In genomic region chr11:117608141-117608789, GRCm38 (mm10) we compare ENCODE assay signal across 13 mouse cellular contexts. TPM values are rescaled to one million over a fixed set of nuclear protein-coding genes. Genes with fewer than 3 reads are reported as not detected.
DNase-seq lines count a peak whose midpoint lies in the region; ATAC-seq and TF ChIP-seq lines count a peak whose summit lies in the region.
"Had no signal": no experiment of that assay in that cellular context is flagged by ENCODE, and none has a peak within 500 bp of the region (broad histone marks: within the 10 kb centered on the region; RNA-seq: fewer than 3 reads in every experiment).

No protein-coding gene starts in this region.

- H3K4me3 ChIP-seq in neural tube, embryonic 13.5 days = no peak overlapping the region
- H3K4me3 ChIP-seq in embryonic facial prominence, embryonic 12.5 days = no peak overlapping the region
- H3K4me3 ChIP-seq in intestine, postnatal 0 days (ENCODE audit: low read depth, low read length) = no peak overlapping the region
- H3K4me3 ChIP-seq: liver, embryonic 13.5 days had no signal

- no peak for ATAC-seq in neural tube, embryonic 13.5 days (ENCODE audit: low read depth)
- no peak for ATAC-seq in embryonic facial prominence, embryonic 12.5 days (ENCODE audit: insufficient number of reproducible peaks, insufficient read depth, low FRiP score, low TSS enrichment)
- no peak for ATAC-seq in intestine, postnatal 0 days
- ATAC-seq: intestine, embryonic 16.5 days had no signal

- no peak for TF ChIP-seq CTCF in intestine, postnatal 0 days (IDR thresholded peaks at IDR 0.05; ENCODE audit: low read depth)

- H3K4me2 ChIP-seq in neural tube, embryonic 13.5 days = no peak overlapping the region
- H3K4me2 ChIP-seq in embryonic facial prominence, embryonic 12.5 days (replicated peaks) = no peak overlapping the region
- no peak overlapping the region for H3K4me2 ChIP-seq in intestine, postnatal 0 days (replicated peaks; ENCODE audit: low read depth)
- H3K4me2 ChIP-seq: liver, embryonic 13.5 days had no signal

- H3K27me3 ChIP-seq in neural tube, embryonic 13.5 days = peaks cover 8% of the 10 kb centered on the region; the same call in 1 of the 2 replicates
- no peaks in the 10 kb centered on the region; the same call in 1 of the 2 replicates for H3K27me3 ChIP-seq in embryonic facial prominence, embryonic 12.5 days
- H3K27me3 ChIP-seq in intestine, postnatal 0 days (replicated peaks; ENCODE audit: control insufficient read depth, insufficient read depth, low read length) = 0 out of 2 replicates have a peak, but pooled peaks cover 11% of the 10 kb centered on the region

- WGBS in neural tube, embryonic 13.5 days = 37% methylated on average over 9 of the region's 9 CpGs
- WGBS in embryonic facial prominence, embryonic 12.5 days = 22% methylated on average over 9 of the region's 9 CpGs
- 72% methylated on average over 9 of the region's 9 CpGs for WGBS in intestine, postnatal 0 days

- no peak overlapping the region for H3K9ac ChIP-seq in neural tube, embryonic 13.5 days
- H3K9ac ChIP-seq in embryonic facial prominence, embryonic 12.5 days = no peak overlapping the region
- H3K9ac ChIP-seq in intestine, postnatal 0 days (ENCODE audit: low read depth, low read length) = no peak overlapping the region
- H3K9ac ChIP-seq: liver, embryonic 13.5 days had no signal

- 0 out of 2 replicates have a peak overlapping the region, but pooled peaks have one; percentile 34 for H3K27ac ChIP-seq in neural tube, embryonic 13.5 days (replicated peaks)
- H3K27ac ChIP-seq in embryonic facial prominence, embryonic 12.5 days = peak overlapping the region; percentile 81
- no peak overlapping the region for H3K27ac ChIP-seq in intestine, postnatal 0 days (ENCODE audit: low read depth, low read length)
- H3K27ac ChIP-seq: liver, embryonic 13.5 days had no signal

- H3K9me3 ChIP-seq in neural tube, embryonic 13.5 days = no peaks in the 10 kb centered on the region
- H3K9me3 ChIP-seq in embryonic facial prominence, embryonic 12.5 days = no peaks in the 10 kb centered on the region
- H3K9me3 ChIP-seq in intestine, postnatal 0 days (ENCODE audit: control insufficient read depth) = no peaks in the 10 kb centered on the region
- H3K9me3 ChIP-seq: liver, embryonic 13.5 days had no signal

- peaks cover 58% of the 10 kb centered on the region for H3K4me1 ChIP-seq in neural tube, embryonic 13.5 days (replicated peaks)
- H3K4me1 ChIP-seq in embryonic facial prominence, embryonic 12.5 days = peaks cover 50% of the 10 kb centered on the region
- 0 out of 2 replicates have a peak, but pooled peaks cover 2% of the 10 kb centered on the region for H3K4me1 ChIP-seq in intestine, postnatal 0 days (replicated peaks; ENCODE audit: control insufficient read depth, insufficient read depth, low read length)

- no peaks in the 10 kb centered on the region for H3K36me3 ChIP-seq in neural tube, embryonic 13.5 days
- no peaks in the 10 kb centered on the region for H3K36me3 ChIP-seq in embryonic facial prominence, embryonic 12.5 days
- no peaks in the 10 kb centered on the region for H3K36me3 ChIP-seq in intestine, postnatal 0 days (ENCODE audit: control insufficient read depth, insufficient read depth)
- H3K36me3 ChIP-seq: liver, embryonic 13.5 days had no signal

- no peak for DNase-seq in neural tube, embryonic 10.5 days (ENCODE audit: extremely low spot score, low spot score)
- peak; percentile 30 for DNase-seq in hindlimb bud, embryonic 11.5 days (ENCODE audit: extremely low spot score, low read depth, low spot score)
- DNase-seq in urinary bladder, postnatal 10 days (ENCODE audit: low spot score) = no peak
- DNase-seq in left cerebral cortex, adult 11 months (ENCODE audit: low spot score) = no peak
- DNase-seq: cerebellum, adult 9-11 months; kidney, postnatal 4 days; liver, embryonic 13.5 days; right cerebral cortex, postnatal 25 days; thymus, postnatal 36 days had no signal

RNA-seq across cellular contexts. Expression of gene Tnrc6c, which starts 45.8 kb away (rescaled TPM):
- polyA plus RNA-seq in neural tube, embryonic 13.5 days (2015; fragmentation: Nextera tagmentation; extraction: Ambion mirVana) = 24.9 and 26.5 TPM in 2 replicates
- 23.9 and 26.1 TPM in 2 replicates for polyA plus RNA-seq in embryonic facial prominence, embryonic 12.5 days (2016; fragmentation: Nextera tagmentation; extraction: Ambion mirVana)
- polyA plus RNA-seq in intestine, postnatal 0 days (2015; fragmentation: Nextera tagmentation; extraction: Ambion mirVana) = 6.1 and 6.9 TPM in 2 replicates
